In genomic region chr12:85490096-85490820, GRCm38 (mm10) we compare ENCODE assay signal across 29 mouse cellular contexts. TPM values are rescaled to one million over a fixed set of nuclear protein-coding genes. Genes with fewer than 3 reads are reported as not detected.
DNase-seq lines count a peak whose midpoint lies in the region; ATAC-seq lines count a peak whose summit lies in the region.
"Had no signal": no experiment of that assay in that cellular context is flagged by ENCODE, and none has a peak within 500 bp of the region (broad histone marks: within the 10 kb centered on the region; RNA-seq: fewer than 3 reads in every experiment).

No protein-coding gene starts in this region.

- ATAC-seq in intestine, embryonic 16.5 days: no peak
- ATAC-seq in hindbrain, embryonic 16.5 days: no peak
- ATAC-seq: forebrain, embryonic 14.5 days; midbrain, embryonic 15.5 days had no signal

- H3K9ac ChIP-seq in intestine, embryonic 16.5 days (ENCODE audit: low read depth, low read length): no peak overlapping the region
- H3K9ac ChIP-seq in hindbrain, embryonic 16.5 days (ENCODE audit: low read depth, low read length): no peak overlapping the region
- H3K9ac ChIP-seq: embryonic facial prominence, embryonic 13.5 days; heart, embryonic 13.5 days; kidney, embryonic 15.5 days; liver, embryonic 14.5 days; midbrain, embryonic 15.5 days; neural tube, embryonic 13.5 days had no signal

- no peak overlapping the region for H3K4me3 ChIP-seq in macrophage (ENCODE audit: inconsistent target)
- H3K4me3 ChIP-seq in intestine, embryonic 16.5 days (ENCODE audit: low read length): no peak overlapping the region
- H3K4me3 ChIP-seq in hindbrain, embryonic 16.5 days (ENCODE audit: low read length): no peak overlapping the region
- H3K4me3 ChIP-seq: embryonic facial prominence, embryonic 13.5 days; heart, adult 2 months; heart, embryonic 13.5 days; kidney, embryonic 15.5 days; left cerebral cortex, adult 2 months; midbrain, embryonic 15.5 days; myocyte; neural tube, embryonic 13.5 days had no signal

- no peak overlapping the region for H3K4me2 ChIP-seq in intestine, embryonic 16.5 days (ENCODE audit: low read depth, low read length)
- H3K4me2 ChIP-seq in hindbrain, embryonic 16.5 days (ENCODE audit: low read length): no peak overlapping the region
- H3K4me2 ChIP-seq: embryonic facial prominence, embryonic 13.5 days; heart, embryonic 13.5 days; kidney, embryonic 15.5 days; midbrain, embryonic 15.5 days; neural tube, embryonic 13.5 days had no signal

- H3K9me3 ChIP-seq in intestine, embryonic 16.5 days (ENCODE audit: control insufficient read depth, low read length): no peaks in the 10 kb centered on the region
- no peaks in the 10 kb centered on the region for H3K9me3 ChIP-seq in hindbrain, embryonic 16.5 days (ENCODE audit: control insufficient read depth, low read length)
- H3K9me3 ChIP-seq: embryonic facial prominence, embryonic 13.5 days; heart, embryonic 13.5 days; kidney, embryonic 15.5 days; midbrain, embryonic 15.5 days; neural tube, embryonic 13.5 days had no signal

- peak overlapping the region; percentile 85 for H3K27ac ChIP-seq in macrophage
- H3K27ac ChIP-seq in intestine, embryonic 16.5 days (ENCODE audit: low read length): no peak overlapping the region
- H3K27ac ChIP-seq in hindbrain, embryonic 16.5 days (ENCODE audit: low read depth, low read length): no peak overlapping the region
- H3K27ac ChIP-seq: embryonic facial prominence, embryonic 13.5 days; heart, adult 2 months; heart, embryonic 13.5 days; kidney, embryonic 15.5 days; left cerebral cortex, adult 2 months; liver, embryonic 14.5 days; midbrain, embryonic 15.5 days; neural tube, embryonic 13.5 days had no signal

- H3K36me3 ChIP-seq in macrophage (ENCODE audit: inconsistent target): no peaks in the 10 kb centered on the region
- no peaks in the 10 kb centered on the region for H3K36me3 ChIP-seq in intestine, embryonic 16.5 days (ENCODE audit: control insufficient read depth, insufficient read depth, low read length)
- H3K36me3 ChIP-seq in hindbrain, embryonic 16.5 days (ENCODE audit: control insufficient read depth, insufficient read depth, low read length): no peaks in the 10 kb centered on the region
- H3K36me3 ChIP-seq: embryonic facial prominence, embryonic 13.5 days; heart, embryonic 13.5 days; kidney, embryonic 15.5 days; midbrain, embryonic 15.5 days; neural tube, embryonic 13.5 days had no signal

- no peaks in the 10 kb centered on the region for H3K79me2 ChIP-seq in macrophage (ENCODE audit: inconsistent target)

- 33% methylated on average over 10 of the region's 10 CpGs for WGBS in macrophage (ENCODE audit: missing documents)
- WGBS in intestine, embryonic 16.5 days: 70% methylated on average over 10 of the region's 10 CpGs
- 65% methylated on average over 10 of the region's 10 CpGs for WGBS in hindbrain, embryonic 16.5 days

- H3K27me3 ChIP-seq in intestine, embryonic 16.5 days (replicated peaks; ENCODE audit: control insufficient read depth, insufficient read depth, low read length): no peaks in the 10 kb centered on the region
- H3K27me3 ChIP-seq in hindbrain, embryonic 16.5 days (replicated peaks; ENCODE audit: control insufficient read depth, insufficient read depth, low read length): no peaks in the 10 kb centered on the region
- H3K27me3 ChIP-seq: embryonic facial prominence, embryonic 13.5 days; kidney, embryonic 15.5 days; neural tube, embryonic 13.5 days had no signal

- peak; percentile 91 for DNase-seq in heart, adult 11 months
- no peak for DNase-seq in heart, adult 18-20 months
- peak; percentile 30 for DNase-seq in lung, postnatal 36 days
- no peak for DNase-seq in lung, postnatal 25 days (ENCODE audit: low spot score)
- DNase-seq: adrenal gland, postnatal 36 days; cerebellum, adult 18-20 months; cerebellum, postnatal 25 days; gastrocnemius, postnatal 10 days; heart, postnatal 14 days; kidney, adult 11 months; kidney, postnatal 36 days; lung, postnatal 14 days; retina, postnatal 1 day; right cerebral cortex, postnatal 25 days; thymus, adult 2 months; thymus, postnatal 4 days had no signal

- peaks cover 16% of the 10 kb centered on the region for H3K4me1 ChIP-seq in intestine, embryonic 16.5 days (ENCODE audit: control insufficient read depth, insufficient read depth, low read length)
- H3K4me1 ChIP-seq in hindbrain, embryonic 16.5 days (ENCODE audit: control insufficient read depth, insufficient read depth, low read depth, low read length): peaks cover 14% of the 10 kb centered on the region

RNA-seq across cellular contexts. Expression of gene Fos, which starts 16.6 kb away (rescaled TPM):
- total RNA-seq in heart, adult 18-20 months (2021): 1 to 10 TPM; 2.1 to 5.4 TPM
- total RNA-seq in macrophage (2018; cell fraction: chromatin; rRNA removed): 1,000 to 10,000 TPM in 2 of 26 experiments, 100 to 1,000 TPM in 11, 10 to 100 TPM in 13; 13.7 to 1,974 (median 105) TPM
- 1,000 to 10,000 TPM in 4 of 26 experiments, 100 to 1,000 TPM in 13, 10 to 100 TPM in 9; 10.4 to 2,234 (median 166) TPM for total RNA-seq in macrophage (2018; cell fraction: cytosol; rRNA removed)
- 1,000 to 10,000 TPM in 3 of 26 experiments, 100 to 1,000 TPM in 13, 10 to 100 TPM in 10; 15.4 to 1,140 (median 154) TPM for total RNA-seq in macrophage (2018; cell fraction: nucleus; rRNA removed)
- polyA plus RNA-seq in macrophage (2018): 18.1 to 88.1 TPM (median 21.8 TPM) in 3 replicates
- polyA plus RNA-seq in intestine, embryonic 16.5 days (2015; fragmentation: Nextera tagmentation; extraction: Ambion mirVana): 6.4 and 6.6 TPM in 2 replicates
- polyA plus RNA-seq in hindbrain, embryonic 16.5 days (2015; fragmentation: Nextera tagmentation; extraction: Ambion mirVana): 3.9 and 4.3 TPM in 2 replicates

Comparison
In these comparisons a context has a peak if more than half of its experiments do, and no peak if none do; other contexts are left out.
1. DNase-seq: peak in heart, adult 11 months (single experiment) and lung, postnatal 36 days (single experiment); none in heart, adult 18-20 months (0 of 2) and lung, postnatal 25 days (single experiment).